Mouse (Mus musculus): Measurements from ENCODE around the gene Mier2.

Gene Mier2

DNA sequence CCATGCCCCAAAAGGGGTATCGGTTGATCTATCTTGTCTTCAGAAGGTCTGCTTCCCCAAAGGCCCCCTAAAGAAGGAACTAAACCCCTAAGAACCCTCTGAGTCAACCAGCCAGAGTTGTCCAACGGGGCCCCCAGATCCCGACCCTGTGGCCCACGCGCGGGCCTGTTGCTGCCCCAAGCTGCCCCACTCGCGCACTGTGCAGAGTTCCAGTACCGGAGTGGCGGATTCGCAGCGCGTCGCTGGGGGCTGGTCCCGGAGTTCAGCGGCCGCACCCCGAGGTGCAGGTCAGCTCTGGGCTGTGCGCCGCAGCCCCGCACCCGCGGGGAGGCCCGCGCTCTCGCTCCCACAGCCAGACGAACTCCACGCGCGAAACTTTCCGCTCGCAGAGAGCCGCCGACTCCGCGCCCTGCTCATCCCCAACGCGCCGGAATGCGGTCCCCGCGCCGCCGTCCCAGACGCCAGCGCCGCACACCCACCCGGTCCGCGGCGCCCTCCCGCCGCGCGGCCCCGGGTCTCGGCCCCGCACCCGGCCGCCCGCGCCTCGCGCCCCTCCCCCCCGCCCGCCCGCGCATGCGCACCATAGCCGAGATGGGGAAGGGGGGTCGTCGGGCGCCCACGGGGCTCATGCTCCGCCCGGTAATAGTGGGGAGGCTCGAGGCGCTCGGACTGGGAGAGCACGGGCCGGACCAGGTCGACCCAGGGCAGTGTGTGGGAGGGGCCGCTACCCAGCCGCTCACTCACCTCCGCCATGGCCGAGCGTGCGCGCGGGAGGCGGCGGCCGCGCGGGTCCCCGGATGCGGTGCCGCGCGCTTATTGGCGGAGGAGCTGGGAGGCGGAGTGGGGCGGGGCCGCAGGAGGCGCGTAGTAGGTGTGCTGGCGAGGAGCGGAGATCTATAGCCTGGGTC is at the start of gene Mier2:
Gene Mier2 (minus strand): TSS at position 870 of the 908 bp plus-strand sequence.
- peak; percentile 67 for DNase-seq (ENCODE audit: low spot score)

DNA sequence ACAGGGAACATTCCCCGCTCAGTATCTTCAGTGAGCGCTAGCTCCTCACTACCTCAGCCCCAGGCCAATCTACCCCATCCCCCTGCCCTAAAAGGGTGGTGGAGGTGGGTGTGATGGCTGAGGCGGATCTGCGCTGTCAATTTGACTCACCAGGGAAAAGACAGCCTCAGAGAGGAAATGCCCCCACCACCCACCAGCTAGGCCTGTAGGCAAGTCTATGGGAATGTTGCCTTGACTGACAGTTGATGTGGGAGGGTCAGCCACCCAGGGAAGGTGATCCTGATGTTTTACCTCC is 42.9 kb upstream of the Mier2 start:
- DNase-seq (ENCODE audit: low spot score) = no peak

- peak; percentile 62 for DNase-seq (ENCODE audit: low spot score)
Measured at GRCm38 (mm10) chr10:79597051-79597935, 42.3 kb upstream of the Mier2 start.

DNA sequence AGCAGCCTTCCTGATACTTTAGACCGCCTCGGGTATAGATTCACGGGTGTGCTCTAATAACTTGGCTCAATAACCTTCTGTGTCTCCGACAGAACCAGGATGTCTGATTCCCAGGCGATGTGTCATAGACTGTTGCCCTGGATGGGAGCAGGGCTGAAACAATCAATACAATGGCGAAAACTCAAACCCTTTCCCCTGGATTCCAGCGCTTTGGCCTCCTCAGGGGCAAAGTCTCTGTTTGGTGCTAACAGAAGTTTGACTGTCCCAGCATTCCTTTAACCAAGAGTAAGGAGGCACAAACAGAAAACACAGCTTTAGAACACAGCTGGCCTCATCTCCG is 40.6 kb upstream of the Mier2 start:
- no peak for DNase-seq (ENCODE audit: low spot score)

- peak; percentile 60 for DNase-seq (ENCODE audit: low spot score)
Measured at GRCm38 (mm10) chr10:79594872-79595589, 40.0 kb upstream of the Mier2 start.

- no peak for DNase-seq (ENCODE audit: low spot score)
Measured at GRCm38 (mm10) chr10:79594111-79594510, 39.1 kb upstream of the Mier2 start.

DNA sequence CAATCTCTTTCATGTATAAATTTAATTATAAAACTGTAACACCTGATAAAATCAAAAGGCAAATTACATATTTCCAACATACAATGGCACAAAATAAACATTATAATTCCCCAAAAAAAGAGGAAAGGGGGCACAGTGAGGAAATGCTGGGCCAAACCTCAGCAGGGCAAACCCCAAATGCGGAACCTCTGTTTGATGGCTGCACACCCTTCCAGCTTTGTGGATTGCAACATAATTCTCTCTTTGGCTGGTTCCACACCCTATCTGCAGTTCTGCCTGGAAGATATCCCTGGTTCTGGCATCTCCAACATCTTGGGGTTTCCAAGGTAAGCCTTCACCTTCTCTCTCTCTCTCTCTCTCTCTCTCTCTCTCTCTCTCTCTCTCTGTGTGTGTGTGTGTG is 35.7 kb upstream of the Mier2 start:
- no peak for DNase-seq (ENCODE audit: low spot score)

DNA sequence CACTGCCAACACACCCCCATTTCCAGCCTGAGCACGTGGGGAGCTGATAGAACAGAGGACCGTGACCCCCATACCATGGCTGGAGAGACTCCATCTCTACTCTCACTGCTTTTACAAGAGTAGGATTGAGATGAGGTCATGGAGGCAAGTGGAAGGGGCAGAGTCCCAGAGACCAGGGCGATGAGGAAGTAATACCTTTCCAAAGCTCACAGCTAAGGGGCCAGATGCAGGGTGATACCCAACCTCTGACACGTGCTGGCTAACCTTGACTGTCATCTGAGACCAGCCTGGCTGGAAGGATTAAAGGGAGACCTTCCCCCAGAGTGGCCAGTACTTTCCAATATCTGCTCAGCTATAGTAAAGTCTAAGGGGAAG is 32.7 kb upstream of the Mier2 start:
- DNase-seq (ENCODE audit: low spot score) = no peak

GRCm38 (mm10) chr10:79587061-79587751 is 32.2 kb upstream of the Mier2 start, which contains the start of gene Theg:
Gene Theg (minus strand): TSS chr10:79587331.
- DNase-seq (ENCODE audit: low spot score) = no peak

- DNase-seq (ENCODE audit: low spot score) = no peak
Measured at GRCm38 (mm10) chr10:79586243-79586642, 31.2 kb upstream of the Mier2 start.

DNA sequence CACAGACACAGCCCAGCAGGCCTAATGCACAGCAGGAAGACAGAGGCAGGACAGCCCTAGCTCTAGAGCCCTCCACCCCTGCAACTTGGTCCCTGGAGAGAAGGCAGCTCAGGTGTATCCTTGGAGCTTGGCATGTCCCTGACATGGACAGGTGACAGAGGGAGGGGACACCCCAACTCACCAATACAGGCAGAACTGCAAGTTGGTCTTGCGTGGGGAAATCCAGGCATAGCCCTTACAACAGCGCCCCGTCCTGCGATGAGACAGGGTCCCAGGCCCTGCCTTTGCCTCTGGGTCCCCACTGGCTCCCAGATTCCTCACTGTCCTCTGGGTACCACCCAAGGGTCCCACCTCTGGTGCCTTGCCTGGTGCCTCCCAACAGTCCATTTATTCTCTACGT is 30.7 kb upstream of the Mier2 start:
- DNase-seq (ENCODE audit: low spot score) = no peak

GRCm38 (mm10) chr10:79585136-79585535 is 30.1 kb upstream of the Mier2 start:
- no peak for DNase-seq (ENCODE audit: low spot score)

- no peak for DNase-seq (ENCODE audit: low spot score)
Measured at GRCm38 (mm10) chr10:79584426-79584825, 29.4 kb upstream of the Mier2 start.

GRCm38 (mm10) chr10:79584021-79584420 is 29.0 kb upstream of the Mier2 start:
- no peak for DNase-seq (ENCODE audit: low spot score)

GRCm38 (mm10) chr10:79581501-79581900 is 26.5 kb upstream of the Mier2 start:
- no peak for DNase-seq (ENCODE audit: low spot score)

DNA sequence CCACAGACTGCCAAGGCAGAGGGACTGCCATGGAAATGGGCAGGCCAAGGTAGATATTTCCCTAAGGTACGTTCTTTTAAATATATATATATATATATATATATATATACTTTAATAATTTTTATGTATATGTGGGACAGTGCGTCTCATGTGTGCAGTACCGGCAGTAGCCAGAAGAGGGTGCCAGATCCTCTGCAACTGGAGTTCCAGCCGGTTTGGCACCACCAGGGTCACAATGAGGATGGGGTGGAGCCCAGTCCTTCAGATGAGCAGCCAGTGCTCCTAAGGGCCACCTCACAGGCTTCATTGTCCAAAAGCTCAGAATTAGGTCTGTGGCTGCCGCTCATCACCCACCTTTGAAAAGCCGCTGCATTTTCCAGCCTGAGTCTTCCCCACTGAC is 25.8 kb upstream of the Mier2 start:
- no peak for DNase-seq (ENCODE audit: low spot score)

DNA sequence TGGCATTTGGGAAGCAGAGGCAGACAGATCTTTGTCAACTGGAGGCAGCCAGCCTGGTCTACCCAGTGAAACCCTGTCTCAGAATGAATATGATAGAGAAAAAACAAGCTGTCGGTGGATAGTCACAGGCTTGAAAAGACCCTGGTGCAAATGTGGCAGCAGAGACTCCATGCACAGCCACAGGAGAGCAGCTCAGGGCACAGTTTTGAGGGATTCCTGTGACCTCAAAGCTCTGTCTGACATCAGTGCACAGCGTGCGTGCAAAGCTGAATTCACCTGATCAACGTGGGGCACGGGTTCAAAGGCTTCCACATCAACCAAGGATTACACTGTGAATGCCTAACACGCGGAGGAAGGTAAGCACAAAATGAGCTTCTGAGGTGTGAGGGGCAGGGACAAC is 25.4 kb upstream of the Mier2 start:
- no peak for DNase-seq (ENCODE audit: low spot score)

DNA sequence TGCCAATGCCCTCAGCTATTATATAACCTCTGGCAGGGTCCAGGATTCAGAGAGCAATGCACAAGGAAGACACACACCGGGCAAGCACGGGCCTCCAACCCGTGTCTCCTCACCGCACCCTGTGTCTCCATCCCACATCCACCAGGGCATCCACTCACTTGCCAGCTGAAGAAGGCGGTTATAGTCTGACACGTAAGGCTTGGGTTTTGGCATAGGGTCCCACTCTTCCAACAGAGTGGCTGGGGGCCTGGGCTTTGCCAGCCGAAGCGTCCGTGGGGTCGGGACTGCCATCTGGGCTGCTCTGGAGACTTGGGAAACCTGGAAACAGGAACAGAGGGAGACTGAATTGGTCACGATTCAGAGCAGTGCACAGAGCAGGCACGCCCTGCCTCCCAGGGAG is 24.8 kb upstream of the Mier2 start:
- no peak for DNase-seq (ENCODE audit: low spot score)

GRCm38 (mm10) chr10:79578891-79579290 is 23.9 kb upstream of the Mier2 start:
- DNase-seq (ENCODE audit: low spot score) = no peak

- no peak for DNase-seq (ENCODE audit: low spot score)
Measured at GRCm38 (mm10) chr10:79578276-79578675, 23.3 kb upstream of the Mier2 start.

DNA sequence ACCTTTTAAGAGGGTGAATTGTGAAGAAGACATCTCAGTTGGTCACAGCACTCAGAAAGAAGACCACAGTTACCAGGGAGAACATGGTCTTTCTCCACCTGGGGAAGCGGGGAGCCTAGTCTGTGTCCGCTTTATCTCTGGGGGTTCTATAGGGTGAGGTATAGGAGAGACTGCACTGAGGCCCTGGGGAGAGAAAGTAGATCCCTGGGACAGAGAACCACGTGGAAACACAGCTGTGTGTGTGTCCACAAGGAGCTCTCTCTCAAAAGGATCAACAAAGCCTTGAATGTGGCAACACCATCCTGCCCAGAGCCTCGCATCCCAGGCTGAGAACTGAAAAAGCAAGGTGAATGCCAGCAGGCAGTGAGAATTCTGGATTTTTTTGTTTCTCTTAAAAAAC is 22.4 kb upstream of the Mier2 start:
- no peak for DNase-seq (ENCODE audit: low spot score)

- DNase-seq (ENCODE audit: low spot score) = no peak
Measured at GRCm38 (mm10) chr10:79575754-79576153, 20.8 kb upstream of the Mier2 start.

All from left cerebral cortex, adult 11 months (tissue).